In genomic region chr17:72445204-72446177, GRCm38 (mm10) we compare ENCODE assay signal across 24 mouse cellular contexts.
DNase-seq lines count a peak whose midpoint lies in the region; ATAC-seq lines count a peak whose summit lies in the region.
"Had no signal": no experiment of that assay in that cellular context is flagged by ENCODE, and none has a peak within 500 bp of the region (broad histone marks: within the 10 kb centered on the region; RNA-seq: fewer than 3 reads in every experiment).

No protein-coding gene starts in this region.

- peak overlapping the region; percentile 51; the same call in 1 of the 2 replicates for H3K27ac ChIP-seq in intestine, embryonic 15.5 days
- H3K27ac ChIP-seq in stomach, embryonic 14.5 days (ENCODE audit: low read length), result no peak overlapping the region
- peak overlapping the region; percentile 56; the same call in 1 of the 2 replicates for H3K27ac ChIP-seq in stomach, embryonic 16.5 days (ENCODE audit: low read length)
- H3K27ac ChIP-seq: embryonic facial prominence, embryonic 10.5 days; embryonic facial prominence, embryonic 12.5 days; forebrain, embryonic 13.5 days; forebrain, embryonic 15.5 days had no signal

- no peak overlapping the region for H3K4me3 ChIP-seq in intestine, embryonic 15.5 days (replicated peaks)
- no peak overlapping the region for H3K4me3 ChIP-seq in stomach, embryonic 14.5 days (ENCODE audit: low read depth, low read length)
- no peak overlapping the region for H3K4me3 ChIP-seq in stomach, embryonic 16.5 days (replicated peaks; ENCODE audit: low read length)
- H3K4me3 ChIP-seq: embryonic facial prominence, embryonic 10.5 days; embryonic facial prominence, embryonic 12.5 days; forebrain, embryonic 13.5 days; forebrain, embryonic 15.5 days had no signal

- no peak overlapping the region for H3K4me2 ChIP-seq in intestine, embryonic 15.5 days (replicated peaks)
- no peak overlapping the region for H3K4me2 ChIP-seq in stomach, embryonic 14.5 days (replicated peaks; ENCODE audit: low read depth, low read length)
- H3K4me2 ChIP-seq in stomach, embryonic 16.5 days (ENCODE audit: low read depth, low read length), result no peak overlapping the region
- H3K4me2 ChIP-seq: embryonic facial prominence, embryonic 12.5 days; forebrain, embryonic 13.5 days; forebrain, embryonic 15.5 days had no signal

- H3K27me3 ChIP-seq in intestine, embryonic 15.5 days (replicated peaks), result no peaks in the 10 kb centered on the region
- H3K27me3 ChIP-seq in stomach, embryonic 14.5 days (ENCODE audit: control insufficient read depth, insufficient read depth, low read length), result no peaks in the 10 kb centered on the region
- H3K27me3 ChIP-seq in stomach, embryonic 16.5 days (ENCODE audit: control insufficient read depth, insufficient read depth, low read length), result no peaks in the 10 kb centered on the region
- H3K27me3 ChIP-seq: CH12.LX; embryonic facial prominence, embryonic 12.5 days; forebrain, embryonic 13.5 days; forebrain, embryonic 15.5 days had no signal

- H3K4me1 ChIP-seq in intestine, embryonic 15.5 days (replicated peaks), result no peaks in the 10 kb centered on the region
- H3K4me1 ChIP-seq in stomach, embryonic 14.5 days (ENCODE audit: control insufficient read depth, insufficient read depth, low read length), result no peaks in the 10 kb centered on the region
- H3K4me1 ChIP-seq in stomach, embryonic 16.5 days (ENCODE audit: control insufficient read depth, insufficient read depth, low read length), result no peaks in the 10 kb centered on the region
- H3K4me1 ChIP-seq: embryonic facial prominence, embryonic 10.5 days; embryonic facial prominence, embryonic 12.5 days; forebrain, embryonic 13.5 days; forebrain, embryonic 15.5 days had no signal

- H3K36me3 ChIP-seq in intestine, embryonic 15.5 days, result no peaks in the 10 kb centered on the region
- no peaks in the 10 kb centered on the region for H3K36me3 ChIP-seq in stomach, embryonic 14.5 days (ENCODE audit: control insufficient read depth, insufficient read depth, low read length)
- H3K36me3 ChIP-seq in stomach, embryonic 16.5 days (ENCODE audit: control insufficient read depth, insufficient read depth, low read length), result no peaks in the 10 kb centered on the region
- H3K36me3 ChIP-seq: embryonic facial prominence, embryonic 10.5 days; embryonic facial prominence, embryonic 12.5 days; forebrain, embryonic 15.5 days; G1E had no signal

- peak; percentile 95 for ATAC-seq in intestine, embryonic 15.5 days
- peak; percentile 80; the same call in 1 of the 2 replicates for ATAC-seq in stomach, embryonic 14.5 days (ENCODE audit: insufficient number of reproducible peaks, insufficient read depth, low FRiP score, low read depth)
- ATAC-seq in stomach, embryonic 16.5 days (ENCODE audit: insufficient read depth, low FRiP score), result peak; percentile 44; the same call in 1 of the 2 replicates
- ATAC-seq: CD4-positive, CD25-positive, alpha-beta regulatory T cell, adult 4 months; forebrain, embryonic 13.5 days; forebrain, embryonic 15.5 days had no signal

- DNase-seq in heart, adult 11 months, result peak; percentile 33
- DNase-seq in heart, adult 18-20 months, result no peak
- no peak for DNase-seq in cerebellum, adult 18-20 months
- DNase-seq in left cerebral cortex, postnatal 10 days (ENCODE audit: extremely low spot score in 1 of 2, low spot score in 2 of 2), result no peak
- no peak for DNase-seq in MN1 (ENCODE audit: low spot score)
- DNase-seq: adrenal gland, adult 2 months; adrenal gland, postnatal 10 days; adrenal gland, postnatal 25 days; B cell, adult 2 months; cerebellum, adult 11 months; cerebellum, adult 2 months; cerebellum, adult 9-10 months; cerebellum, postnatal 10 days; cerebellum, postnatal 25 days had no signal

- no peak overlapping the region for H3K9ac ChIP-seq in intestine, embryonic 15.5 days
- no peak overlapping the region for H3K9ac ChIP-seq in stomach, embryonic 14.5 days (replicated peaks; ENCODE audit: low read depth, low read length)
- H3K9ac ChIP-seq in stomach, embryonic 16.5 days (ENCODE audit: low read length), result no peak overlapping the region
- H3K9ac ChIP-seq: embryonic facial prominence, embryonic 12.5 days; forebrain, embryonic 13.5 days; forebrain, embryonic 15.5 days had no signal

- WGBS in intestine, embryonic 15.5 days, result 56% methylated on average over 3 of the region's 3 CpGs
- WGBS in stomach, embryonic 14.5 days, result 57% methylated on average over 3 of the region's 3 CpGs
- WGBS in stomach, embryonic 16.5 days, result 51% methylated on average over 3 of the region's 3 CpGs

- intact Hi-C loops in left cerebral cortex, postnatal 10 days (cut with DNase I), result no loop called here

- H3K9me3 ChIP-seq in intestine, embryonic 15.5 days, result no peaks in the 10 kb centered on the region
- no peaks in the 10 kb centered on the region for H3K9me3 ChIP-seq in stomach, embryonic 14.5 days (ENCODE audit: control insufficient read depth, low read depth, low read length)
- no peaks in the 10 kb centered on the region for H3K9me3 ChIP-seq in stomach, embryonic 16.5 days (replicated peaks; ENCODE audit: control insufficient read depth, low read length)
- H3K9me3 ChIP-seq: embryonic facial prominence, embryonic 12.5 days; forebrain, embryonic 13.5 days; forebrain, embryonic 15.5 days had no signal

Comparison
In these comparisons a context has a peak if more than half of its experiments do, and no peak if none do; other contexts are left out.
1. ATAC-seq: peak in every context shown above with its lines; median percentile 95 in intestine, embryonic 15.5 days; 80 in stomach, embryonic 14.5 days; 44 in stomach, embryonic 16.5 days.